Mouse (Mus musculus) T-cell, adult 2 months (primary cell): ENCODE results near the gene Susd1.

Experiments used
- DNase-seq: peaks from one replicate; pipeline ENCODE4 v3.0.0; 2022; ENCODE audit warnings: low spot score

Gene Susd1

GRCm38 (mm10) chr4:59429128-59429527 is 9.3 kb downstream of the Susd1 start:
- no peak for DNase-seq

GRCm38 (mm10) chr4:59426429-59426828 is 12.0 kb downstream of the Susd1 start:
- DNase-seq, result no peak

GRCm38 (mm10) chr4:59422808-59423207 is 15.6 kb downstream of the Susd1 start:
- no peak for DNase-seq

GRCm38 (mm10) chr4:59422025-59422783 is 16.2 kb downstream of the Susd1 start:
- DNase-seq, result no peak

GRCm38 (mm10) chr4:59421369-59421746 is 17.1 kb downstream of the Susd1 start:
- DNase-seq, result no peak

- DNase-seq, result no peak
Measured at GRCm38 (mm10) chr4:59420695-59421368, 17.6 kb downstream of the Susd1 start.

GRCm38 (mm10) chr4:59419211-59419610 is 19.2 kb downstream of the Susd1 start:
- DNase-seq, result no peak

- no peak for DNase-seq
Measured at GRCm38 (mm10) chr4:59413428-59413827, 25.0 kb downstream of the Susd1 start.

- DNase-seq, result no peak
Measured at GRCm38 (mm10) chr4:59411153-59411552, 27.3 kb downstream of the Susd1 start.

GRCm38 (mm10) chr4:59407766-59408165 is 30.7 kb downstream of the Susd1 start:
- no peak for DNase-seq

GRCm38 (mm10) chr4:59404375-59404774 is 34.1 kb downstream of the Susd1 start:
- no peak for DNase-seq

- DNase-seq, result no peak
Measured at GRCm38 (mm10) chr4:59400931-59401330, 37.5 kb downstream of the Susd1 start.

GRCm38 (mm10) chr4:59399343-59399742 is 39.1 kb downstream of the Susd1 start:
- no peak for DNase-seq

GRCm38 (mm10) chr4:59395528-59395927 is 42.9 kb downstream of the Susd1 start:
- no peak for DNase-seq

- no peak for DNase-seq
Measured at GRCm38 (mm10) chr4:59394155-59394554, 44.3 kb downstream of the Susd1 start.

GRCm38 (mm10) chr4:59388447-59389030 is 49.9 kb downstream of the Susd1 start:
- DNase-seq, result no peak

- DNase-seq, result no peak
Measured at GRCm38 (mm10) chr4:59387387-59388210, 50.8 kb downstream of the Susd1 start.

- DNase-seq, result no peak
Measured at GRCm38 (mm10) chr4:59385254-59385895, 53.1 kb downstream of the Susd1 start.

GRCm38 (mm10) chr4:59383791-59384190 is 54.6 kb downstream of the Susd1 start:
- no peak for DNase-seq

GRCm38 (mm10) chr4:59382131-59382530 is 56.3 kb downstream of the Susd1 start:
- DNase-seq, result no peak

GRCm38 (mm10) chr4:59381007-59381743 is 57.3 kb downstream of the Susd1 start:
- DNase-seq, result no peak
